Mouse (Mus musculus): ENCODE measurements around the gene Shisa5. TPM values are rescaled to one million over a fixed set of nuclear protein-coding genes. Genes with fewer than 3 reads are reported as not detected.

The Shisa5 gene
- polyA plus RNA-seq, 1 experiment from 2014 or later: 116 TPM

GRCm38 (mm10) chr9:109103250-109103649 lies 64.9 kb downstream of the Shisa5 start:
- WGBS: 76% methylated on average over 7 of the region's 7 CpGs

GRCm38 (mm10) chr9:109104083-109104482 lies 65.7 kb downstream of the Shisa5 start:
- no peak overlapping the region for H3K27ac ChIP-seq (replicated peaks)
- H3K36me3 ChIP-seq: peaks cover 65% of the 10 kb centered on the region
- ATAC-seq (ENCODE audit: insufficient number of reproducible peaks, low FRiP score, low TSS enrichment, low read depth): no peak
- no peak overlapping the region for H3K4me3 ChIP-seq (replicated peaks)
- no peaks in the 10 kb centered on the region for H3K27me3 ChIP-seq
- H3K9ac ChIP-seq: no peak overlapping the region
- no peaks in the 10 kb centered on the region for H3K9me3 ChIP-seq (replicated peaks)
- peaks cover 22% of the 10 kb centered on the region for H3K4me1 ChIP-seq
- 90% methylated on average over 9 of the region's 9 CpGs for WGBS
- H3K4me2 ChIP-seq (replicated peaks): no peak overlapping the region

More at GRCm38 (mm10) chr9:109103250-109103649, 64.9 kb downstream of the Shisa5 start:
- Histone ChIP-seq H3K27me3 (no peaks in the 10 kb centered on the region), H3K27ac (replicated peaks) (no peak overlapping the region), H3K4me2 (replicated peaks) (no peak overlapping the region), H3K4me3 (replicated peaks) (no peak overlapping the region), H3K4me1 (peaks cover 30% of the 10 kb centered on the region), H3K9ac (no peak overlapping the region), H3K36me3 (peaks cover 57% of the 10 kb centered on the region; the same call in 1 of the 2 replicates), H3K9me3 (replicated peaks) (no peaks in the 10 kb centered on the region)
- ATAC-seq (ENCODE audit: insufficient number of reproducible peaks, low FRiP score, low TSS enrichment, low read depth): no peak

GRCm38 (mm10) chr9:109105011-109105410 lies 66.6 kb downstream of the Shisa5 start:
- Histone ChIP-seq H3K4me2 (replicated peaks) (no peak overlapping the region), H3K9me3 (replicated peaks) (no peaks in the 10 kb centered on the region), H3K36me3 (peaks cover 72% of the 10 kb centered on the region), H3K27ac (replicated peaks) (no peak overlapping the region), H3K9ac (no peak overlapping the region), H3K4me1 (peaks cover 15% of the 10 kb centered on the region), H3K4me3 (replicated peaks) (no peak overlapping the region), H3K27me3 (no peaks in the 10 kb centered on the region)
- ATAC-seq (ENCODE audit: insufficient number of reproducible peaks, low FRiP score, low TSS enrichment, low read depth): no peak
- 60% methylated on average over 12 of the region's 12 CpGs for WGBS

- Histone ChIP-seq H3K4me2 (replicated peaks) (no peak overlapping the region), H3K27ac (replicated peaks) (no peak overlapping the region), H3K4me1 (peaks cover 15% of the 10 kb centered on the region), H3K27me3 (no peaks in the 10 kb centered on the region), H3K36me3 (peaks cover 76% of the 10 kb centered on the region), H3K9me3 (replicated peaks) (no peaks in the 10 kb centered on the region), H3K9ac (no peak overlapping the region), H3K4me3 (replicated peaks) (no peak overlapping the region)
- 88% methylated on average over 12 of the region's 12 CpGs for WGBS
- ATAC-seq (ENCODE audit: insufficient number of reproducible peaks, low FRiP score, low TSS enrichment, low read depth): no peak
These were observed 67.3 kb downstream of the Shisa5 start for GRCm38 (mm10) chr9:109105648-109106047.

GRCm38 (mm10) chr9:109107341-109107740 lies 69.0 kb downstream of the Shisa5 start:
- 66% methylated on average over 6 of the region's 6 CpGs for WGBS
- no peaks in the 10 kb centered on the region for H3K9me3 ChIP-seq (replicated peaks)
- H3K36me3 ChIP-seq: peaks cover 88% of the 10 kb centered on the region
- no peak for ATAC-seq (ENCODE audit: insufficient number of reproducible peaks, low FRiP score, low TSS enrichment, low read depth)
- no peak overlapping the region for H3K9ac ChIP-seq
- no peaks in the 10 kb centered on the region for H3K27me3 ChIP-seq
- H3K4me2 ChIP-seq (replicated peaks): no peak overlapping the region
- H3K27ac ChIP-seq (replicated peaks): no peak overlapping the region
- H3K4me3 ChIP-seq (replicated peaks): no peak overlapping the region
- peaks cover 15% of the 10 kb centered on the region for H3K4me1 ChIP-seq

Other genes with a start within 250 kb of the Shisa5 start
- 16.5 and 20.4 TPM in 2 replicates for gene Nckipsd, start 230.2 kb upstream of the Shisa5 start, polyA plus RNA-seq (2015; fragmentation: Nextera tagmentation; extraction: Ambion mirVana)
- 0.53 and 0.58 TPM in 2 replicates for gene Celsr3, start 212.2 kb upstream of the Shisa5 start, polyA plus RNA-seq (2015; fragmentation: Nextera tagmentation; extraction: Ambion mirVana)
- 15.2 and 15.3 TPM in 2 replicates for gene Slc26a6, start 185.3 kb upstream of the Shisa5 start, polyA plus RNA-seq (2015; fragmentation: Nextera tagmentation; extraction: Ambion mirVana)
- gene Tmem89, start 123.9 kb upstream of the Shisa5 start, polyA plus RNA-seq (2015; fragmentation: Nextera tagmentation; extraction: Ambion mirVana): 0.38 and 0.83 TPM in 2 replicates
- 470 and 480 TPM in 2 replicates for gene Uqcrc1, start 101.9 kb upstream of the Shisa5 start, polyA plus RNA-seq (2015; fragmentation: Nextera tagmentation; extraction: Ambion mirVana)
- 38.7 and 48.9 TPM in 2 replicates for gene Col7a1, start 85.0 kb upstream of the Shisa5 start, polyA plus RNA-seq (2015; fragmentation: Nextera tagmentation; extraction: Ambion mirVana)
- 0.89 and 1.2 TPM in 2 replicates for gene Ucn2, start 52.6 kb upstream of the Shisa5 start, polyA plus RNA-seq (2015; fragmentation: Nextera tagmentation; extraction: Ambion mirVana)
- 14.0 and 14.9 TPM in 2 replicates for gene Pfkfb4, start 46.8 kb upstream of the Shisa5 start, polyA plus RNA-seq (2015; fragmentation: Nextera tagmentation; extraction: Ambion mirVana)
- gene Trex1, start 21.2 kb downstream of the Shisa5 start, polyA plus RNA-seq (2015; fragmentation: Nextera tagmentation; extraction: Ambion mirVana): 21.0 and 22.5 TPM in 2 replicates
- 26.8 and 30.8 TPM in 2 replicates for gene Atrip, start 35.6 kb downstream of the Shisa5 start, polyA plus RNA-seq (2015; fragmentation: Nextera tagmentation; extraction: Ambion mirVana)
- gene Ccdc51, start 43.9 kb downstream of the Shisa5 start, polyA plus RNA-seq (2015; fragmentation: Nextera tagmentation; extraction: Ambion mirVana): 13.7 and 16.6 TPM in 2 replicates
- 509 and 534 TPM in 2 replicates for gene Tma7, start 44.0 kb downstream of the Shisa5 start, polyA plus RNA-seq (2015; fragmentation: Nextera tagmentation; extraction: Ambion mirVana)
- gene Plxnb1, start 56.8 kb downstream of the Shisa5 start, polyA plus RNA-seq (2015; fragmentation: Nextera tagmentation; extraction: Ambion mirVana): 14.4 and 15.7 TPM in 2 replicates
- not detected in 2 replicates for gene Fbxw21, start 123.5 kb downstream of the Shisa5 start, polyA plus RNA-seq (2015; fragmentation: Nextera tagmentation; extraction: Ambion mirVana)
- gene Fbxw13, start 157.4 kb downstream of the Shisa5 start, polyA plus RNA-seq (2015; fragmentation: Nextera tagmentation; extraction: Ambion mirVana): not detected in 2 replicates
- not detected in 2 replicates for gene Fbxw20, start 196.2 kb downstream of the Shisa5 start, polyA plus RNA-seq (2015; fragmentation: Nextera tagmentation; extraction: Ambion mirVana)
- not detected in 2 replicates for gene Fbxw14, start 249.1 kb downstream of the Shisa5 start, polyA plus RNA-seq (2015; fragmentation: Nextera tagmentation; extraction: Ambion mirVana)